Mouse (Mus musculus) G1E (cell line): Measurements from ENCODE around the gene Gng12. TPM values are rescaled to one million over a fixed set of nuclear protein-coding genes. Genes with fewer than 3 reads are reported as not detected.

Experiments used
- ATAC-seq: 2 replicates; pipeline ENCODE4 v1.8.0; 2016; ENCODE audit warnings: mild to moderate bottlenecking; ENCODE audit not compliant: insufficient number of reproducible peaks, poor library complexity, low FRiP score, severe bottlenecking; ENCODE audit errors: extremely low read depth
- DNase-seq: peaks from one replicate; pipeline ENCODE4 v3.0.0; 2012; ENCODE audit warnings: low spot score
- H3K27me3 ChIP-seq: 2 replicates; pipeline ENCODE4 v1.6.1; 2012; ENCODE audit warnings: mild to moderate bottlenecking, low read length, inconsistent platforms; ENCODE audit not compliant: insufficient read depth
- H3K36me3 ChIP-seq: replicated peaks from 2 replicates; pipeline ENCODE3; 2012; ENCODE audit warnings: mild to moderate bottlenecking, inconsistent platforms
- H3K4me1 ChIP-seq: 2 replicates; pipeline ENCODE4 v1.6.1; 2012; ENCODE audit warnings: low read depth, low read length, inconsistent platforms, mixed read lengths; ENCODE audit not compliant: insufficient read depth
- H3K4me3 ChIP-seq: 2 replicates; pipeline ENCODE4 v1.5.1; 2012; ENCODE audit warnings: low read depth, mild to moderate bottlenecking, inconsistent platforms, low read length, moderate library complexity, mixed read lengths
- H3K9me3 ChIP-seq: replicated peaks from 2 replicates; pipeline ENCODE4 v1.6.1; 2012; ENCODE audit warnings: inconsistent platforms
- CTCF ChIP-seq: IDR thresholded peaks from 2 replicates; pipeline ENCODE4 v1.5.1; 2012; ENCODE audit warnings: low read depth, low read length, inconsistent platforms, mixed read lengths
- GATA1 ChIP-seq: IDR thresholded peaks from 2 replicates; pipeline ENCODE4 v1.6.1; 2012; ENCODE audit warnings: borderline replicate concordance, low read length, inconsistent platforms, mixed read lengths
- GATA2 ChIP-seq: IDR thresholded peaks from 2 replicates; pipeline ENCODE4 v1.6.1; 2012; ENCODE audit warnings: low read depth, low read length, inconsistent platforms, borderline replicate concordance
- POLR2AphosphoS5 ChIP-seq: IDR thresholded peaks from 2 replicates; pipeline ENCODE4 v1.6.1; 2012; ENCODE audit warnings: low read depth, low read length, inconsistent platforms; ENCODE audit not compliant: insufficient replicate concordance
- TAL1 ChIP-seq: conservative IDR thresholded peaks from 2 replicates; pipeline ENCODE4 v1.6.1; 2012; ENCODE audit warnings: low read depth, low read length, inconsistent platforms, mixed read lengths
- polyA plus RNA-seq: library from polyadenylated mRNA; stranded (reverse); fragments of >175 nt; gene quantifications from 2 replicates; pipeline ENCODE4 v1.2.3, GENCODE M21; 2012
- total RNA-seq, 2 experiments: library from RNA; stranded (forward) in 1 of 2; stranded (reverse) in 1 of 2; fragments of 200-1000 nt in 1 of 2; fragments of >200 nt in 1 of 2; fragmentation: Nextera tagmentation in 1 of 2; gene quantifications; 2 replicates each; pipeline ENCODE4 v1.2.3; 2014 to 2017

Gene Gng12
- total and polyA plus RNA-seq, 3 experiments, result 0.11 to 0.53 TPM; not detected in 1

DNA sequence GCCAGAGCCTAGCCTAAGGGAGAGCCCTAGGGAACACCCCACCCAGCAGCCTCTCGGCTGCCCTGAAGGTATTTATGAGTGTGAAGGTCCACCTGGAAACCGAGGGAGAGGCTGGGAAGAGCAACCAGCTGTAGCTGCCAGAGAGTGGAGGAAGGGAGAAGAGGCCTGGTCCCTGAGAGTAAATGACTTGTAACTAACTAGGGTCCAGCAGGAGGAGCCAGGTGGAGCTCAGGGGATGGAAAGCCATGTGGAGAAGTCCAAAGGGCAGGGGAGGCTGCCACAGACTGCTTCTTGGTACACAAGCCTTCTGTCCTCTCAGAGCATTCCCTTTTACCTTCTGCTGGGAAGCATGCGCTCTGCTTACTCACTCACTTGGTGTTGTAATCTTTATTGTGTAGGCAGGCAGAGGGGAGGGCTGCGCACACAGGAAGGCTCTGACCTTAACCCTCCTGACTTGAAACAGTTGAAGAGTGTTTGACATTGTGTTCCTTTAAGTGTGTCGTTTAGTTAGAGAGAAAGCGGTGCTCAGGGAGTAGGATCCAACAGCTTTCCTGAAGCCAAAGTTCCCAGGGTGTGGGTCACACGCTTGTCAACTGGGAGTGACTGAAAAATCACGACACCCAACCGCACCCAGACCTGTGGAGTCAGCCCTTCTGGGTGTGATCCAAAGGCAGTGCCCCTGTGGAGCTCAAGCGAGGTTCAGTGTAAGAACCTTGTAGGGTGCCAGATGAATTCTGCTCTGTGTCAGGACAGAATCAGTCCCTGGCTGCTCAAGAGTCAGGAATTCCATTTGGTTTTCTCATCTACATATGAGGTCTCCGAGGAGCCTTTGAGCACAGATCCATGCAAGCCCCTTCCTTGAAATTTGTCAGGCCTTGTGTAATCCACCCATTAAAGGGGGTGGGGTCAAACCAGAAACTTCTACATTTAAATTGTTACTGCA is 14.6 kb downstream of the Gng12 start:
- no peak for ATAC-seq

DNA sequence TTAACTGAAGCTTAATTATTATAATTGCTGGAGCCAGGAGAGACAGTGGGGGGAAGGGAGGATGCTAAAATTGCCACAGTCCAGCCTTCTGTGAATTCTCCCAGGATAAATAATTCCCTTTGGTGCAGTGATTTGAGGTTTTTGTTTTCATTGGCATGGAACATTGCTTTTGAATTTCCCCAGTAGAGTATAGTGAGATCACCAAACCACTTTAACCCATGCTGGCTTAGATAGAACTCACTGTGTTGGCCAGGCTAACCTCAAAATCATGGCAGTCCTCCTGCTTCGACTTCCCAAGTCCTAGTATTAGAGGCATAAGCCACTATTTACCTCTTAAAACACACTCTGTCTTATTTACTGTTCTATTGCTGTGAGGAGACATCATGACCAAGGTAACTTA is 17.2 kb downstream of the Gng12 start:
- Histone ChIP-seq H3K4me1 (no peaks in the 10 kb centered on the region; the same call in 1 of the 2 replicates), H3K4me3 (no peak overlapping the region), H3K9me3 (no peaks in the 10 kb centered on the region), H3K36me3 (no peaks in the 10 kb centered on the region), H3K27me3 (peaks cover 5% of the 10 kb centered on the region)
- ATAC-seq, result no peak
- no peak for TF ChIP-seq CTCF
- TF ChIP-seq POLR2AphosphoS5, result no peak
- TF ChIP-seq GATA2, result no peak
- TF ChIP-seq TAL1, result no peak
- TF ChIP-seq GATA1, result no peak
- no peak for DNase-seq

More for the DNA sequence above, 14.6 kb downstream of the Gng12 start:
- no peak for DNase-seq
- no peaks in the 10 kb centered on the region for H3K36me3 ChIP-seq
- no peak overlapping the region for H3K4me3 ChIP-seq
- TF ChIP-seq CTCF (no peak), TAL1 (no peak), GATA2 (no peak), GATA1 (no peak), POLR2AphosphoS5 (no peak)
- H3K9me3 ChIP-seq, result no peaks in the 10 kb centered on the region
- peaks cover 5% of the 10 kb centered on the region for H3K27me3 ChIP-seq
- no peaks in the 10 kb centered on the region; the same call in 1 of the 2 replicates for H3K4me1 ChIP-seq

DNA sequence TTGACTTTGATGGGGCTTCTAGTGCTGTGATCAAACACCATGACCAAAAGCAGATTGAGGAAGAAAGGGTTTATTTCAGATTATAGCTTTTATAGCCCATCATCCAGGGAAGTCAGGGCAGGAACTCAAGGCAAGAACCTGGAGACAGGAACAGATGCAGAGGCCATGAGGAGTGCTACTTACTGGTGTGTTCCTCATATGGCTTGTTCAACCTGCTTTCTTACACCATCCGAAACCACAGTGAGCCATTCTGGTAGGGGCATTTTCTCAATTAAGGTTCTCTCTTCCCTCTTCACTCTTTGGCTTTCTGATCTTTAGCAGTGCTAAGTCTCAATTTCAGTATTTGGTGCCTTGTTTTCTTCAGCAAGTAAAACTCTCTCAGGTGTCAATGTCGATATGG is 19.4 kb downstream of the Gng12 start:
- no peak for TF ChIP-seq GATA2
- TF ChIP-seq GATA1, result no peak
- TF ChIP-seq POLR2AphosphoS5, result no peak
- TF ChIP-seq TAL1, result no peak
- no peak for TF ChIP-seq CTCF
- no peaks in the 10 kb centered on the region for H3K9me3 ChIP-seq
- ATAC-seq, result no peak
- H3K4me1 ChIP-seq, result no peaks in the 10 kb centered on the region
- H3K27me3 ChIP-seq, result peaks cover 5% of the 10 kb centered on the region
- H3K4me3 ChIP-seq, result no peak overlapping the region
- DNase-seq, result no peak
- no peaks in the 10 kb centered on the region for H3K36me3 ChIP-seq

DNA sequence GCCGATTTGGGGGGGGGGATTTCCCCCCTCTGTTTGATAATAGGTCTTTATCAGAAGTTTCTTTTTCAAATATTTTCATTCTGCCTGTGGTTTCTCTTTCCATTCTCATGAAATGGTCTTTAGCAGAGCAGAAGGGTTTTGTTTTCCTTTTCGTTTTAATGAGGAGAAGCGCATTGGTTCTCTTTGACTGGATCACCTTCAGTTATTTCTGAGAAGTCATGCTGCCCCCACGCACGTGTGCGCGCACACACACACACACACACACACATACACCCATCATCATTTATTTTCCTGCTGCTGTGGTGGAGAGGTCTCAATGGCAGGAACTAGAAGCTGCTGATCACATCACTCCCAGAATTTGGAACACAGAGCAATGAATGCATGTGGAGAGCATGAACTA is 20.8 kb downstream of the Gng12 start:
- Histone ChIP-seq H3K4me1 (no peaks in the 10 kb centered on the region), H3K9me3 (no peaks in the 10 kb centered on the region), H3K4me3 (no peak overlapping the region), H3K27me3 (peaks cover 10% of the 10 kb centered on the region), H3K36me3 (no peaks in the 10 kb centered on the region)
- ATAC-seq, result no peak
- no peak for TF ChIP-seq TAL1
- no peak for TF ChIP-seq POLR2AphosphoS5
- TF ChIP-seq CTCF, result no peak
- no peak for TF ChIP-seq GATA1
- TF ChIP-seq GATA2, result no peak
- DNase-seq, result no peak

DNA sequence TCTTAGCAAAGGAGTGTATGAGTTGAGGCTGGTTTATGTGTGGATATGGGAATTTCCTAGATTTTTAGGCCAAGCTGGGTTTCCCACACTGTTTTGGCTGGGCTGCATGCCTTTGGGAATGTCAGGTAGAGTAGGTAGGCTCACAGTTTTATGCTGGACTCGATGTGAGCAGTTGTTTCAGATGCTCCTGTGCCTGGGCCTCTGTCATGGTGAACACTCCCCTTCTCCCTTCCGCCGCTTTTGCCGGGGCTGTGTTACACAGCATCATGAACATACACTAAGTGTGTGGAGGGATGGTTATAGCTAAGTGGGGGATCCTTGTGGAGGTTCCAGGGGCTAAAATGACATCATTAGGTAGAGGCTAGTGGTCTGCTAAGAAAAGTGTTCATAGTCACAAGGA is 24.6 kb downstream of the Gng12 start:
- H3K36me3 ChIP-seq, result no peaks in the 10 kb centered on the region
- no peak for TF ChIP-seq GATA2
- TF ChIP-seq CTCF, result no peak
- TF ChIP-seq GATA1, result no peak
- no peak for TF ChIP-seq POLR2AphosphoS5
- TF ChIP-seq TAL1, result no peak
- no peak for ATAC-seq

DNA sequence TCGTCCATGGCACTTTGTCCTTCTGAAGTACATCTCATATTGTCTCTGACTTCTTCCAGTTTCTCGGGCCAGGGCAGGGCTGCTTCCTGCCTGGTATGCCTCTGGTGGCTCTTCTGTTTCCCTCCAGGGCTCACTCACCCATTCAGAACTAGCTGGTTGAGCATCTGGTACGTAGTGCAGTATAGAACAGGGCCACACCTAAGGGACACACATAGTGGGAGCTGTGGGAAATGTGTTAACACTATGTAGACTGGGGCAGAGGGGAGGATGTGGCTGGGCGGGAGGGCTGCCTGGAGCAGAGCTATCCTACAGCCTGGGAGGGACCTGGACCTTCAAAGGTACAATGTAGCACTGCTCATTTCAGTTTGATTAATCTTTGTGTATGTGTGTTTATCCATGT is 25.6 kb downstream of the Gng12 start:
- Histone ChIP-seq H3K36me3 (no peaks in the 10 kb centered on the region), H3K9me3 (no peaks in the 10 kb centered on the region), H3K4me1 (0 out of 2 replicates have a peak, but pooled peaks cover 3% of the 10 kb centered on the region), H3K27me3 (peaks cover 8% of the 10 kb centered on the region), H3K4me3 (no peak overlapping the region)
- TF ChIP-seq GATA1 (no peak), GATA2 (no peak), CTCF (no peak), TAL1 (no peak), POLR2AphosphoS5 (no peak)
- ATAC-seq, result no peak
- no peak for DNase-seq

More for the DNA sequence above, 24.6 kb downstream of the Gng12 start:
- Histone ChIP-seq H3K4me3 (no peak overlapping the region), H3K27me3 (peaks cover 8% of the 10 kb centered on the region), H3K9me3 (no peaks in the 10 kb centered on the region), H3K4me1 (0 out of 2 replicates have a peak, but pooled peaks cover 3% of the 10 kb centered on the region)
- DNase-seq, result no peak
